Mouse (Mus musculus) neural tube, embryonic 12.5 days (tissue): Measurements from ENCODE around the gene Pdlim4. TPM values are rescaled to one million over a fixed set of nuclear protein-coding genes. Genes with fewer than 3 reads are reported as not detected.
A peak's percentile ranks its signal among the peaks of the same experiment; 100 is the strongest.

Experiments
- ATAC-seq: fragments of 200-750 bp; cut with Nextera tagmentation; 2 replicates; pipeline ENCODE4 v1.8.0; 2017; ENCODE audit warnings: low read depth, mild to moderate bottlenecking, moderate TSS enrichment, moderate library complexity; ENCODE audit not compliant: low FRiP score
- H3K27ac ChIP-seq: fragments of 300-500 bp; sonication (generic); 2 replicates; pipeline ENCODE4 v1.5.1; 2016
- H3K27me3 ChIP-seq: fragments of 300-500 bp; sonication (generic); replicated peaks from 2 replicates; pipeline ENCODE4 v1.6.1; 2016; ENCODE audit warnings: mild to moderate bottlenecking
- H3K36me3 ChIP-seq: fragments of 300-500 bp; sonication (generic); 2 replicates; pipeline ENCODE4 v1.6.1; 2016; ENCODE audit warnings: mild to moderate bottlenecking
- H3K4me1 ChIP-seq: fragments of 300-500 bp; sonication (generic); 2 replicates; pipeline ENCODE4 v1.6.1; 2016
- H3K4me2 ChIP-seq: fragments of 300-500 bp; sonication (generic); replicated peaks from 2 replicates; pipeline ENCODE4 v1.6.1; 2016; ENCODE audit warnings: mild to moderate bottlenecking
- H3K4me3 ChIP-seq: fragments of 300-500 bp; sonication (generic); 2 replicates; pipeline ENCODE4 v1.5.1; 2016
- H3K9ac ChIP-seq: fragments of 300-500 bp; sonication (generic); 2 replicates; pipeline ENCODE4 v1.6.1; 2016; ENCODE audit warnings: mild to moderate bottlenecking
- H3K9me3 ChIP-seq: fragments of 300-500 bp; sonication (generic); 2 replicates; pipeline ENCODE4 v1.6.1; 2016; ENCODE audit warnings: mild to moderate bottlenecking
- WGBS: fragments of 180-500 bp; shearing (Covaris S2); methylation state at CpG from one replicate; pipeline ENCODE4 v1.1.7; 2016; 5-methylcytosine and 5-hydroxymethylcytosine counted together
- polyA plus RNA-seq: library from polyadenylated mRNA; unstranded; fragments of >200 nt; fragmentation: Nextera tagmentation; extraction: Ambion mirVana; gene quantifications from 2 replicates; pipeline ENCODE4 v1.2.1, GENCODE M21; 2016

Gene Pdlim4
- polyA plus RNA-seq, 1 experiment from 2014 or later, result 51.4 TPM

GRCm38 (mm10) chr11:54066400-54066799 lies 2.4 kb downstream of the Pdlim4 start:
- no peak for ATAC-seq
- 88% methylated on average over 5 of the region's 5 CpGs for WGBS

GRCm38 (mm10) chr11:54065915-54066178 lies 3.0 kb downstream of the Pdlim4 start:
- H3K27me3 ChIP-seq, result peaks cover 3% of the 10 kb centered on the region; the same call in 1 of the 2 replicates
- no peak overlapping the region for H3K27ac ChIP-seq
- no peak overlapping the region for H3K4me2 ChIP-seq
- H3K4me1 ChIP-seq, result peaks cover 13% of the 10 kb centered on the region
- 96% methylated on average over 4 of the region's 4 CpGs for WGBS
- H3K9ac ChIP-seq, result no peak overlapping the region
- no peak overlapping the region for H3K4me3 ChIP-seq
- H3K9me3 ChIP-seq, result no peaks in the 10 kb centered on the region
- H3K36me3 ChIP-seq, result no peaks in the 10 kb centered on the region
- ATAC-seq, result no peak

More at GRCm38 (mm10) chr11:54066400-54066799, 2.4 kb downstream of the Pdlim4 start:
- H3K27me3 ChIP-seq, result peaks cover 3% of the 10 kb centered on the region; the same call in 1 of the 2 replicates
- no peak overlapping the region for H3K9ac ChIP-seq
- H3K36me3 ChIP-seq, result no peaks in the 10 kb centered on the region
- H3K4me3 ChIP-seq, result no peak overlapping the region
- peaks cover 13% of the 10 kb centered on the region for H3K4me1 ChIP-seq
- peak overlapping the region; percentile 92; the same call in 1 of the 2 replicates for H3K4me2 ChIP-seq
- H3K9me3 ChIP-seq, result no peaks in the 10 kb centered on the region
- no peak overlapping the region for H3K27ac ChIP-seq

GRCm38 (mm10) chr11:54065106-54065914 lies 3.5 kb downstream of the Pdlim4 start:
- Histone ChIP-seq H3K9ac (no peak overlapping the region), H3K4me3 (no peak overlapping the region), H3K4me2 (no peak overlapping the region), H3K27ac (no peak overlapping the region), H3K9me3 (no peaks in the 10 kb centered on the region), H3K36me3 (no peaks in the 10 kb centered on the region), H3K4me1 (peaks cover 15% of the 10 kb centered on the region), H3K27me3 (peaks cover 3% of the 10 kb centered on the region; the same call in 1 of the 2 replicates)
- no peak for ATAC-seq
- 93% methylated on average over 12 of the region's 12 CpGs for WGBS

GRCm38 (mm10) chr11:54064412-54064978 lies 4.3 kb downstream of the Pdlim4 start:
- H3K4me2 ChIP-seq, result no peak overlapping the region
- no peak overlapping the region for H3K27ac ChIP-seq
- no peak overlapping the region for H3K9ac ChIP-seq
- WGBS, result 85% methylated on average over 3 of the region's 3 CpGs
- H3K27me3 ChIP-seq, result peaks cover 3% of the 10 kb centered on the region; the same call in 1 of the 2 replicates
- peaks cover 23% of the 10 kb centered on the region for H3K4me1 ChIP-seq
- no peaks in the 10 kb centered on the region for H3K9me3 ChIP-seq
- no peak overlapping the region for H3K4me3 ChIP-seq
- no peaks in the 10 kb centered on the region for H3K36me3 ChIP-seq
- ATAC-seq, result no peak

GRCm38 (mm10) chr11:54063472-54063775 lies 5.4 kb downstream of the Pdlim4 start:
- no peak for ATAC-seq
- Histone ChIP-seq H3K4me2 (no peak overlapping the region), H3K36me3 (no peaks in the 10 kb centered on the region), H3K27me3 (peaks cover 3% of the 10 kb centered on the region; the same call in 1 of the 2 replicates), H3K27ac (no peak overlapping the region), H3K9me3 (no peaks in the 10 kb centered on the region), H3K4me1 (peaks cover 30% of the 10 kb centered on the region), H3K9ac (no peak overlapping the region), H3K4me3 (no peak overlapping the region)
- WGBS, result 92% methylated on average over 10 of the region's 10 CpGs

GRCm38 (mm10) chr11:54062753-54063471 lies 5.9 kb downstream of the Pdlim4 start:
- Histone ChIP-seq H3K4me1 (peaks cover 31% of the 10 kb centered on the region), H3K27ac (no peak overlapping the region), H3K27me3 (0 out of 2 replicates have a peak, but pooled peaks cover 3% of the 10 kb centered on the region), H3K4me3 (no peak overlapping the region), H3K36me3 (no peaks in the 10 kb centered on the region), H3K9me3 (no peaks in the 10 kb centered on the region), H3K9ac (no peak overlapping the region), H3K4me2 (no peak overlapping the region)
- 84% methylated on average over 9 of the region's 9 CpGs for WGBS
- ATAC-seq, result no peak

- Histone ChIP-seq H3K4me2 (no peak overlapping the region), H3K36me3 (no peaks in the 10 kb centered on the region), H3K9ac (no peak overlapping the region), H3K9me3 (no peaks in the 10 kb centered on the region), H3K4me1 (peaks cover 33% of the 10 kb centered on the region), H3K27ac (no peak overlapping the region), H3K4me3 (no peak overlapping the region), H3K27me3 (0 out of 2 replicates have a peak, but pooled peaks cover 3% of the 10 kb centered on the region)
- ATAC-seq, result no peak
- WGBS, result 76% methylated on average over 12 of the region's 12 CpGs
Measured at GRCm38 (mm10) chr11:54062086-54062752, 6.6 kb downstream of the Pdlim4 start.

- H3K9me3 ChIP-seq, result no peaks in the 10 kb centered on the region
- H3K27me3 ChIP-seq, result no peaks in the 10 kb centered on the region
- no peak overlapping the region for H3K27ac ChIP-seq
- no peaks in the 10 kb centered on the region for H3K36me3 ChIP-seq
- H3K4me2 ChIP-seq, result no peak overlapping the region
- no peak overlapping the region for H3K9ac ChIP-seq
- H3K4me1 ChIP-seq, result peaks cover 35% of the 10 kb centered on the region
- ATAC-seq, result no peak
- 21% methylated on average over 9 of the region's 9 CpGs for WGBS
- H3K4me3 ChIP-seq, result no peak overlapping the region
Measured at GRCm38 (mm10) chr11:54060316-54060715, 8.5 kb downstream of the Pdlim4 start.

GRCm38 (mm10) chr11:54059526-54059925 lies 9.3 kb downstream of the Pdlim4 start:
- H3K27ac ChIP-seq, result 0 out of 2 replicates have a peak overlapping the region, but pooled peaks have one; percentile 37

GRCm38 (mm10) chr11:54058643-54059042 lies 10.2 kb downstream of the Pdlim4 start:
- Histone ChIP-seq H3K27me3 (no peaks in the 10 kb centered on the region), H3K27ac (peak overlapping the region; percentile 28; the same call in 1 of the 2 replicates), H3K4me2 (peak overlapping the region; percentile 12; the same call in 1 of the 2 replicates), H3K36me3 (no peaks in the 10 kb centered on the region), H3K9me3 (no peaks in the 10 kb centered on the region), H3K4me3 (no peak overlapping the region), H3K9ac (no peak overlapping the region), H3K4me1 (peaks cover 35% of the 10 kb centered on the region)
- 0 out of 2 replicates have a peak, but pooled peaks have one; percentile 22 for ATAC-seq
- 10% methylated on average over 6 of the region's 6 CpGs for WGBS

More at GRCm38 (mm10) chr11:54059526-54059925, 9.3 kb downstream of the Pdlim4 start:
- no peak overlapping the region for H3K9ac ChIP-seq
- H3K9me3 ChIP-seq, result no peaks in the 10 kb centered on the region
- no peak for ATAC-seq
- peaks cover 35% of the 10 kb centered on the region for H3K4me1 ChIP-seq
- no peak overlapping the region for H3K4me2 ChIP-seq
- no peaks in the 10 kb centered on the region for H3K27me3 ChIP-seq
- 38% methylated on average over 1 of the region's 1 CpGs for WGBS
- no peaks in the 10 kb centered on the region for H3K36me3 ChIP-seq
- no peak overlapping the region for H3K4me3 ChIP-seq

GRCm38 (mm10) chr11:54058056-54058617 lies 10.7 kb downstream of the Pdlim4 start:
- Histone ChIP-seq H3K9me3 (no peaks in the 10 kb centered on the region), H3K27me3 (no peaks in the 10 kb centered on the region), H3K36me3 (no peaks in the 10 kb centered on the region), H3K4me3 (no peak overlapping the region), H3K4me1 (peaks cover 35% of the 10 kb centered on the region), H3K9ac (no peak overlapping the region), H3K27ac (peak overlapping the region; percentile 28; the same call in 1 of the 2 replicates), H3K4me2 (peak overlapping the region; percentile 12)
- whole genome bisulfite sequencing, result 27% methylated on average over 10 of the region's 10 CpGs
- peak; percentile 81 for ATAC-seq
